Mouse (Mus musculus): Measurements from ENCODE around the gene Gpr33. TPM values are rescaled to one million over a fixed set of nuclear protein-coding genes. Genes with fewer than 3 reads are reported as not detected.

The Gpr33 gene
- total and polyA plus RNA-seq, 3 experiments = 0.11 TPM; not detected in 2

GRCm38 (mm10) chr12:51976531-51976930, 51.3 kb downstream of the Gpr33 start:
- no peaks in the 10 kb centered on the region for H3K36me3 ChIP-seq (replicated peaks)
- DNase-seq (ENCODE audit: low spot score) (no peak), ATAC-seq (ENCODE audit: extremely low read depth, insufficient number of reproducible peaks, low FRiP score, poor library complexity, severe bottlenecking) (no peak)
- H3K27me3 ChIP-seq (ENCODE audit: insufficient read depth, low read length) = 0 out of 2 replicates have a peak, but pooled peaks cover 6% of the 10 kb centered on the region
- peaks cover 7% of the 10 kb centered on the region for H3K9me3 ChIP-seq (replicated peaks)
- H3K4me1 ChIP-seq (ENCODE audit: insufficient read depth, low read depth, low read length) = peaks cover 4% of the 10 kb centered on the region
- TF ChIP-seq CTCF (IDR thresholded peaks at IDR 0.05; ENCODE audit: low read depth, low read length) = no peak
- TF ChIP-seq GATA2 (IDR thresholded peaks at IDR 0.05; ENCODE audit: borderline replicate concordance, low read depth, low read length) = no peak
- TF ChIP-seq GATA1 (IDR thresholded peaks at IDR 0.05; ENCODE audit: borderline replicate concordance, low read length) = no peak
- no peak for TF ChIP-seq TAL1 (conservative IDR thresholded peaks at IDR 0.05; ENCODE audit: low read depth, low read length)
- no peak for TF ChIP-seq POLR2AphosphoS5 (IDR thresholded peaks at IDR 0.05; ENCODE audit: insufficient replicate concordance, low read depth, low read length)
- no peak overlapping the region for H3K4me3 ChIP-seq (ENCODE audit: low read depth, low read length)

- TF ChIP-seq CTCF (IDR thresholded peaks at IDR 0.05; ENCODE audit: low read depth, low read length) = no peak
- no peak for TF ChIP-seq GATA2 (IDR thresholded peaks at IDR 0.05; ENCODE audit: borderline replicate concordance, low read depth, low read length)
- no peak for TF ChIP-seq TAL1 (conservative IDR thresholded peaks at IDR 0.05; ENCODE audit: low read depth, low read length)
- no peak for TF ChIP-seq GATA1 (IDR thresholded peaks at IDR 0.05; ENCODE audit: borderline replicate concordance, low read length)
- TF ChIP-seq POLR2AphosphoS5 (IDR thresholded peaks at IDR 0.05; ENCODE audit: insufficient replicate concordance, low read depth, low read length) = no peak
- H3K4me1 ChIP-seq (ENCODE audit: insufficient read depth, low read depth, low read length) = peaks cover 15% of the 10 kb centered on the region
- ATAC-seq (ENCODE audit: extremely low read depth, insufficient number of reproducible peaks, low FRiP score, poor library complexity, severe bottlenecking) (no peak), DNase-seq (ENCODE audit: low spot score) (no peak)
- H3K36me3 ChIP-seq (replicated peaks) = no peaks in the 10 kb centered on the region
- peaks cover 7% of the 10 kb centered on the region for H3K9me3 ChIP-seq (replicated peaks)
- no peak overlapping the region for H3K4me3 ChIP-seq (ENCODE audit: low read depth, low read length)
- H3K27me3 ChIP-seq (ENCODE audit: insufficient read depth, low read length) = 0 out of 2 replicates have a peak, but pooled peaks cover 2% of the 10 kb centered on the region
Observed at GRCm38 (mm10) chr12:51974381-51974780, 53.5 kb downstream of the Gpr33 start.

Other genes starting within 250 kb of the Gpr33 start
- 249 and 255 TPM in 2 replicates for gene Hectd1, start 198.5 kb downstream of the Gpr33 start, total RNA-seq (2014; fragmentation: Nextera tagmentation)
- 238 and 273 TPM in 2 replicates for gene Hectd1, start 198.5 kb downstream of the Gpr33 start, total RNA-seq (2017)
- 25.4 and 35.0 TPM in 2 replicates for gene Hectd1, start 198.5 kb downstream of the Gpr33 start, polyA plus RNA-seq (2012)
- 121 and 146 TPM in 2 replicates for gene Heatr5a, start 56.7 kb downstream of the Gpr33 start, total RNA-seq (2014; fragmentation: Nextera tagmentation)
- 66.8 and 70.0 TPM in 2 replicates for gene Heatr5a, start 56.7 kb downstream of the Gpr33 start, total RNA-seq (2017)
- gene Heatr5a, start 56.7 kb downstream of the Gpr33 start, polyA plus RNA-seq (2012) = 7.0 and 15.1 TPM in 2 replicates
- gene Dtd2, start 21.6 kb downstream of the Gpr33 start, total RNA-seq (2014; fragmentation: Nextera tagmentation) = 31.5 and 34.6 TPM in 2 replicates
- 12.8 and 13.2 TPM in 2 replicates for gene Dtd2, start 21.6 kb downstream of the Gpr33 start, total RNA-seq (2017)
- 8.7 and 12.1 TPM in 2 replicates for gene Dtd2, start 21.6 kb downstream of the Gpr33 start, polyA plus RNA-seq (2012)
- 19.8 and 20.1 TPM in 2 replicates for gene Nubpl, start 69.7 kb upstream of the Gpr33 start, total RNA-seq (2014; fragmentation: Nextera tagmentation)
- gene Nubpl, start 69.7 kb upstream of the Gpr33 start, total RNA-seq (2017) = 11.1 and 11.3 TPM in 2 replicates
- 22.5 and 29.9 TPM in 2 replicates for gene Nubpl, start 69.7 kb upstream of the Gpr33 start, polyA plus RNA-seq (2012)